Mouse (Mus musculus) adrenal gland, postnatal 4 days (tissue): ENCODE measurements around the gene Slc22a8. TPM values are rescaled to one million over a fixed set of nuclear protein-coding genes. Genes with fewer than 3 reads are reported as not detected.

Experiments
- DNase-seq, 2 experiments: peaks; one replicate each; pipeline ENCODE4 v3.0.0; 2021 to 2022; ENCODE audit warnings: low spot score in 2 of 2, mixed read lengths in 2 of 2
- long read RNA-seq, 2 experiments: library from polyadenylated mRNA; stranded (forward); transcript quantifications; one replicate each; pipeline ENCODE4 v2.0.0; 2021
- total RNA-seq, 2 experiments: library from RNA; stranded (reverse); gene quantifications; 2 replicates each; pipeline ENCODE4 v1.2.3; 2021

Gene Slc22a8
- total RNA-seq: 10 to 100 TPM in 1 of 2 experiments, under 1 TPM in 1; 0.87 to 12.2 TPM
- long read RNA-seq, experiment 1: 0 reads
- long read RNA-seq, experiment 2, partial matches to known transcripts: 12 of 17 reads
- long read RNA-seq, experiment 2, other reads (novel, unspliced or antisense): 5 of 17 reads

- DNase-seq: no peak
These were observed at the start of gene Slc22a8 for GRCm38 (mm10) chr19:8590954-8591353. Gene Slc22a8 (plus strand): TSS chr19:8591254.

GRCm38 (mm10) chr19:8558897-8559296 lies 32.2 kb upstream of the Slc22a8 start:
- no peak for DNase-seq

- DNase-seq: no peak
These were observed 27.0 kb upstream of the Slc22a8 start for GRCm38 (mm10) chr19:8564021-8564420.

GRCm38 (mm10) chr19:8564469-8564868 lies 26.6 kb upstream of the Slc22a8 start:
- DNase-seq: no peak

GRCm38 (mm10) chr19:8565262-8565661 lies 25.8 kb upstream of the Slc22a8 start:
- no peak for DNase-seq

GRCm38 (mm10) chr19:8565985-8566384 lies 25.1 kb upstream of the Slc22a8 start:
- no peak for DNase-seq

- DNase-seq: no peak
These were observed 23.8 kb upstream of the Slc22a8 start for GRCm38 (mm10) chr19:8567104-8567880.

GRCm38 (mm10) chr19:8569453-8569863 lies 21.6 kb upstream of the Slc22a8 start:
- DNase-seq: no peak

GRCm38 (mm10) chr19:8570341-8571040 lies 20.6 kb upstream of the Slc22a8 start:
- DNase-seq: no peak

GRCm38 (mm10) chr19:8571746-8572145 lies 19.3 kb upstream of the Slc22a8 start:
- DNase-seq: no peak

GRCm38 (mm10) chr19:8572485-8572884 lies 18.6 kb upstream of the Slc22a8 start:
- no peak for DNase-seq

- no peak for DNase-seq
These were observed 13.6 kb upstream of the Slc22a8 start for GRCm38 (mm10) chr19:8577432-8577831.

GRCm38 (mm10) chr19:8578293-8578969 lies 12.6 kb upstream of the Slc22a8 start:
- no peak for DNase-seq

- DNase-seq: no peak
These were observed 12.1 kb upstream of the Slc22a8 start for GRCm38 (mm10) chr19:8578970-8579342.

GRCm38 (mm10) chr19:8585298-8585697 lies 5.8 kb upstream of the Slc22a8 start:
- no peak for DNase-seq

GRCm38 (mm10) chr19:8585899-8586298 lies 5.2 kb upstream of the Slc22a8 start:
- DNase-seq: no peak

- DNase-seq: no peak
These were observed 4.7 kb upstream of the Slc22a8 start for GRCm38 (mm10) chr19:8586350-8586749.

GRCm38 (mm10) chr19:8587315-8587714 lies 3.7 kb upstream of the Slc22a8 start:
- no peak for DNase-seq

GRCm38 (mm10) chr19:8592155-8592554 lies 1.1 kb downstream of the Slc22a8 start:
- DNase-seq: no peak

- DNase-seq: no peak
These were observed 1.9 kb downstream of the Slc22a8 start for GRCm38 (mm10) chr19:8592873-8593408.

- DNase-seq: no peak
These were observed 2.8 kb downstream of the Slc22a8 start for GRCm38 (mm10) chr19:8593833-8594232.
